Comparison of ENCODE assay signal across 26 mouse cellular contexts in genomic region chr5:25064270-25065232, GRCm38 (mm10). TPM values are rescaled to one million over a fixed set of nuclear protein-coding genes. Genes with fewer than 3 reads are reported as not detected.
DNase-seq lines count a peak whose midpoint lies in the region; ATAC-seq and TF ChIP-seq lines count a peak whose summit lies in the region.
"Had no signal": no experiment of that assay in that cellular context is flagged by ENCODE, and none has a peak within 500 bp of the region (broad histone marks: within the 10 kb centered on the region; RNA-seq: fewer than 3 reads in every experiment).

No protein-coding gene starts in this region.

- H3K36me3 ChIP-seq in liver, adult 2 months (ENCODE audit: control insufficient read depth, insufficient read depth, low read length): no peaks in the 10 kb centered on the region
- no peaks in the 10 kb centered on the region for H3K36me3 ChIP-seq in liver, embryonic 12.5 days
- H3K36me3 ChIP-seq in limb, embryonic 10.5 days: no peaks in the 10 kb centered on the region
- H3K36me3 ChIP-seq: forebrain, embryonic 10.5 days; G1E; limb, embryonic 12.5 days had no signal

- peaks cover 44% of the 10 kb centered on the region for H3K4me1 ChIP-seq in liver, adult 2 months (ENCODE audit: control insufficient read depth, insufficient read depth, low read length)
- peaks cover 14% of the 10 kb centered on the region; the same call in 1 of the 2 replicates for H3K4me1 ChIP-seq in liver, embryonic 12.5 days
- H3K4me1 ChIP-seq in limb, embryonic 10.5 days: peaks cover 19% of the 10 kb centered on the region

- H3K27ac ChIP-seq in liver, adult 2 months (replicated peaks; ENCODE audit: insufficient read depth, low read depth, low read length): peak overlapping the region; percentile 81
- H3K27ac ChIP-seq in liver, embryonic 12.5 days: no peak overlapping the region
- no peak overlapping the region for H3K27ac ChIP-seq in limb, embryonic 10.5 days
- H3K27ac ChIP-seq: forebrain, embryonic 10.5 days; heart, adult 2 months; hindbrain, embryonic 14.5 days; limb, embryonic 12.5 days had no signal

- 14% methylated on average over 8 of the region's 8 CpGs for WGBS in liver, adult 2 months
- WGBS in liver, embryonic 12.5 days (ENCODE audit: insufficient replicate concordance): 44% methylated on average over 8 of the region's 8 CpGs
- 74% methylated on average over 8 of the region's 8 CpGs for WGBS in limb, embryonic 10.5 days

- TF ChIP-seq POLR2A in liver, adult 2 months (IDR thresholded peaks at IDR 0.05; ENCODE audit: extremely low read depth, insufficient read depth, low read length): no peak

- H3K79me2 ChIP-seq in liver, adult 2 months (ENCODE audit: control insufficient read depth, insufficient read depth, low read length): peaks cover 47% of the 10 kb centered on the region

- no peak overlapping the region for H3K4me3 ChIP-seq in liver, adult 2 months (ENCODE audit: insufficient read depth, low read depth, low read length)
- H3K4me3 ChIP-seq in liver, embryonic 12.5 days: no peak overlapping the region
- H3K4me3 ChIP-seq in limb, embryonic 10.5 days: no peak overlapping the region
- H3K4me3 ChIP-seq: forebrain, embryonic 10.5 days; heart, adult 2 months; limb, embryonic 12.5 days had no signal

- no peak overlapping the region for H3K9ac ChIP-seq in liver, adult 2 months (ENCODE audit: low read depth, low read length)
- H3K9ac ChIP-seq in liver, embryonic 12.5 days: no peak overlapping the region
- H3K9ac ChIP-seq: hindbrain, embryonic 14.5 days; limb, embryonic 12.5 days had no signal

- H3K4me2 ChIP-seq in liver, embryonic 12.5 days: no peak overlapping the region
- H3K4me2 ChIP-seq: hindbrain, embryonic 14.5 days; limb, embryonic 12.5 days; midbrain, embryonic 11.5 days had no signal

- no peak for ATAC-seq in liver, embryonic 12.5 days
- ATAC-seq: forebrain, embryonic 16.5 days; inflammation-experienced regulatory T-cells, adult 6 months; Patski had no signal

- TF ChIP-seq CTCF in liver, adult 2 months (IDR thresholded peaks at IDR 0.05; ENCODE audit: low read depth, low read length): no peak

- peak; percentile 35 for DNase-seq in kidney, adult 18-20 months
- no peak for DNase-seq in kidney, adult 11 months
- DNase-seq in liver, adult 2 months (ENCODE audit: extremely low read depth, low read depth, low spot score): peak; percentile 90
- DNase-seq in kidney, postnatal 14 days: peak; percentile 36
- peak; percentile 19 for DNase-seq in yolk sac, embryonic 10.5 days (ENCODE audit: low spot score)
- DNase-seq in limb, embryonic 10.5 days (ENCODE audit: low spot score): no peak
- DNase-seq: adrenal gland, adult 2 months; B cell, adult 2 months; cerebellum, adult 11 months; cerebellum, postnatal 10 days; gastrocnemius, postnatal 25 days; heart, adult 2 months; heart, postnatal 4 days; layer of hippocampus, postnatal 36 days; lung, adult 2 months; lung, postnatal 14 days had no signal

- H3K27me3 ChIP-seq in liver, adult 2 months (ENCODE audit: control insufficient read depth, insufficient read depth, low read length): no peaks in the 10 kb centered on the region
- H3K27me3 ChIP-seq in liver, embryonic 12.5 days (replicated peaks): peaks cover 27% of the 10 kb centered on the region
- H3K27me3 ChIP-seq in limb, embryonic 10.5 days (ENCODE audit: low read depth, poor library complexity, severe bottlenecking): peaks cover 17% of the 10 kb centered on the region
- H3K27me3 ChIP-seq: CH12.LX, Patski had no signal

- H3K9me3 ChIP-seq in liver, embryonic 12.5 days (replicated peaks): no peaks in the 10 kb centered on the region
- H3K9me3 ChIP-seq in limb, embryonic 10.5 days (replicated peaks): no peaks in the 10 kb centered on the region
- H3K9me3 ChIP-seq: forebrain, embryonic 10.5 days; G1E; limb, embryonic 12.5 days had no signal

RNA-seq across cellular contexts. Expression of gene Prkag2, which starts 35.9 kb away (rescaled TPM):
- total RNA-seq in liver, adult 2 months (2014; rRNA removed): 19.1 and 21.1 TPM in 2 replicates
- polyA plus RNA-seq in liver, adult 2 months (2012; rRNA removed): 12.4 and 14.8 TPM in 2 replicates
- 7.2 TPM in 2 replicates for polyA plus RNA-seq in liver, embryonic 12.5 days (2016; fragmentation: Nextera tagmentation; extraction: Ambion mirVana)
- 33.3 and 35.1 TPM in 2 replicates for polyA plus RNA-seq in limb, embryonic 10.5 days (2016; fragmentation: Nextera tagmentation; extraction: Ambion mirVana)
- total RNA-seq: G1E had no signal
- polyA plus RNA-seq: G1E had no signal

Comparison
In these comparisons a context has a peak if more than half of its experiments do, and no peak if none do; other contexts are left out.
1. DNase-seq: peak in kidney, adult 18-20 months (single experiment), liver, adult 2 months (single experiment), kidney, postnatal 14 days (single experiment) and yolk sac, embryonic 10.5 days (single experiment); none in kidney, adult 11 months (single experiment) and limb, embryonic 10.5 days (single experiment).